Mouse (Mus musculus) kidney, adult 9 months (tissue): ENCODE data around the gene Krtap3-2.
"Not testable (repeated sequence)": the region's sequence is repeated elsewhere in the genome, so short reads cannot be mapped to it uniquely, and the experiment has no call there.

Source experiments
- DNase-seq: peaks from one replicate; pipeline ENCODE4 v3.0.0; 2022

Gene Krtap3-2

DNA sequence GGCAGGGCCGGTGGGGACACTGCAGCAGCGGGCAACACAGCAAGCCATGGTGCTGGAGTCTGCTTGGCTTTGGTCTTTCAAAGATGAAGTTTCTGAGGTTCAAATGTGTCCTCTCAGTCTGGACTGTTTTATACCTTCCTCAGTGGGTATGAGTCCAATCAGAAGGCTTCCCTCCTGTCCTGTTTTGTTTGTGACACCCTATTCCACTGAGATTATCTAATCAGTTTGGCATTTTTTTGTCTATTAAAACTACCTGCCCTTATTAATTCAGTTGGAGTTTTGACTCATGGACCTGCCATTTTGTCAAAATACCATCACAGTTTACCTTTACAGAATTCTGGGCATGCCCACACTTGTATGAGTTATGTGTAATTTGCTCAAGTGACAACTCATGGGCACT is at the start of gene Krtap3-2:
TSS of gene Krtap3-2 (minus strand) at position 101 of the 400 bp plus-strand sequence.
- no peak for DNase-seq

DNA sequence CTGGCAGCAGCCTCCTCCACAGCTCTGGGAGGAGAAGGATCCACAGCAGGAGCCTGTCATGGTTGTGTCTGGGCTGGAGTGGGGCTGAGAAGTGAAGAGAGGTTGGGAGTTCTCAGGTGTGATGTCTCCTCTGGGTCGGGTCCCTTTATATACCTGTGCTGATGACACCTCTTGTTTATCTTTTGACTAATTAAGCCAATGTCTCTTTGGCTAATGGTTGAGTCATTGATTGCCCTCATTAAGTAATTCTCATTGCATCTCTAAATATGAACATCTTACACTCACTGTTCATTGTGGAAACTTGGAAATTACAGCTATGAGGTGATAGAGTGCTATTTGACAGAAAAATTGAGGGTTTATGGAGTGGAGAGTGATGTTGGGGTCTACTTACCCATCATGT is 46.6 kb upstream of the Krtap3-2 start, which contains the start of gene Gm11938:
TSS of gene Gm11938 (minus strand) at position 101 of the 400 bp plus-strand sequence.
- DNase-seq: not testable (repeated sequence)

DNA sequence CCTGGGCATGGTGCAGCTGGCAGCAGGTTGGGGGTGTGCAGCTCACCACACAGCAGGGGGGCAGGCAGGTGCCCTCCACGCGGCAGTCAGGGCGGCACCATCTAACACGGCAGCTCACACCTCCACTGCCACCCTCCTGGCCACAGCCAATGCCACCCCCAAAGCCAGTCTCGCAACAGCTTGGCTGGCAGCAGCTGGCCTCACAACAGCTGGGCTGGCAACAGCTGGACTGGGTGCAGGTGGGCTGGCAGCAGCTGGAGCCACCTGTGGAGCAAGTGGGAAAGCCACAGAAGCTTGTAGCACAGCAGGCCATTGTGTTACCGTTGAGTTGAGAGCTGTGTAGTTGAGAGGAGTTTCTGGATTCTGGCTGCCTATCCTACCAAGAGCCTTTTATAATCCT is 41.1 kb upstream of the Krtap3-2 start, which contains the start of gene Krtap9-3:
TSS of gene Krtap9-3 (minus strand) at position 364 of the 400 bp plus-strand sequence.
- DNase-seq: not testable (repeated sequence)

DNA sequence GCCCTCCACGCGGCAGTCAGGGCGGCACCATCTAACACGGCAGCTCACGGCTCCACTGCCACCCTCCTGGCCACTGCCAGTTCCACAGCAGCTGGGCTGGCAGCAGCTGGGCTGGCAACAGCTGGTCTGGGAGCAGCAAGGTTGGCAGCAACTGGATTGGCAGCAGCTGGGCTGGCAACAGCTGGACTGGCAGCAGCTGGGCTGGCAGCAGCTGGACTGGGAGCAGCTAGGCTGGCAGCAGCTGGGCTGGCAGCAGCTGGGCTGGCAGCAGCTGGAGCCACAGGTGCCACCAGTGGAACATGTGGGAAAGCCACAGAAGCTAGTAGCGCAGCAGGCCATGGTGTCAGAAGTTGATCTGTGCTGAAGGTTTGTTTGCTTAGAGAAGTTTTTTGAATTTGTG is 34.3 kb upstream of the Krtap3-2 start, which contains the start of gene Krtap1-3:
TSS of gene Krtap1-3 (minus strand) at position 359 of the 400 bp plus-strand sequence.
- DNase-seq: no peak

DNA sequence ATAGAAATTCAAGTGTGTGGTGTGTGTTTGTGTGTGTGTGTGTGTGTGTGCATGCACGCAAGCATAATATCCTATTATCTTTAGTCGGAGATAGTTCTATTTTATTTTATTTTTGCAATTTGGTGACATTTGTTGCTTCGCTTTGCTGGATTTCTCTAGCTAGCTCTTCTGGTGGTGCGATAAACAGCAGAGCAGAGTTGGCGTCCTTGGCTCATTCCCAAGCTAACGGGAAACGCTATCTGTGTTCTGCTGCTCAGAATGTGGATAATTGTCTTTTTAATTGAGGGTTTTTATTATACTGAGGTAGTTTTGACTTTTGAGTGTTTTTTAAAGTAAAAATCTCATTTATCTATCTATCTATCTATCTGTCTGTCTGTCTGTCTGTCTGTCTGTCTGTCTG is 28.4 kb upstream of the Krtap3-2 start:
- no peak for DNase-seq

DNA sequence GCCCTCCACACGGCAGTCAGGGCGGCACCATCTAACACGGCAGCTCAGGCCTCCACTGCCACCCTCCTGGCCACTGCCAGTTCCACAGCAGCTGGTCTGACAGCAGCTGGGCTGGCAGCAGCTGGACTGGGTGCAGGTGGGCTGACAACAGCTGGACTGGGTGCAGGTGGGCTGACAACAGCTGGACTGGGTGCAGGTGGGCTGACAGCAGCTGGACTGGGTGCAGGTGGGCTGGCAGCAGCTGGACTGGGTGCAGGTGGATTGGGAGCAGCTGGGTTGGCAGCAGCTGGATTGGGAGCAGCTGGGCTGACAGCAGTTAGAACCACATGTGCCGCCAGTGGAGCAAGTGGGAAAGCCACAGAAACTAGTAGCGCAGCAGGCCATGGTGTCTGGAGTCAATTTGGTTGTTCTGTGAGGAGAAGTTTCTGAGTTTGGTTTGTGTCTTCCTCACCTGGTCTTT is 26.6 kb upstream of the Krtap3-2 start, which contains the start of gene Krtap1-4:
TSS of gene Krtap1-4 (minus strand) at position 410 of the 460 bp plus-strand sequence.
- no peak for DNase-seq

DNA sequence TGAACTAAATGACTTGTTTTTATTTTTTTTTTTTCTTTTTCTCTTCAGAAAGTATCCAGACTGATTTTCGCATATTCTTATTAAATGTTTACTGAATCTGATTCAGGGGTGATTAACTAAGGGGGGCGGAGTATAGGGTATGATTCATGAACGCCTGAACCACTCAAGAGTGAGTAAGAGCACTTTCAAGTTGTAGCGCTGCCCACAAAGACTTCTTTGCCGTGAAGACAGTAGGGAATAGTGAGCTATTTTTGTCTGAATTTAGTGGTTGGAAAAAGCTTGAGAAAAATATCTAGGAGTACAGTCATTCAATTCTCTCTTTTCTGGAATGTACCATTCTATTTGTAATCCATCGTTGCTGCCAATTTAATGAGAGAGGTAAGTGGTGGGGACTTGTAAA is 24.9 kb upstream of the Krtap3-2 start:
- no peak for DNase-seq

DNA sequence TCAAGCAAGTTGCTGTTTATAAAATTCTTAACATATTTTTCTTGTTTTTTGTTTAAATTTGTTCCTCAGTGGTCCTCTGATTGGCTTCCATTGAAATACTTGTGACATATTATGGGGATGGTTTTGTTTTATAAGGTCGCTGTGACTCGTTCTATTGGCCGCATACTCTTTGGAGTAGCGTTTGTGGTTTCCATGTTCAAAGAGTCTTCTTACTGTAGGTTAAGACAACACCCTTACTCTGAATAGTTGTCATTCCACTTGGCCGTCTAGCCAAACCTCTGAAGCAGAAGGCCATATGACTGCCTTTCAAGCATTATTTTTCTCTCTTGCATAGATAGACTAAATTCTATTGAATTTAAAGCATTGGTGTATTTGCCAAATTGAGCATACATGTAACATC is 24.4 kb upstream of the Krtap3-2 start:
- no peak for DNase-seq

DNA sequence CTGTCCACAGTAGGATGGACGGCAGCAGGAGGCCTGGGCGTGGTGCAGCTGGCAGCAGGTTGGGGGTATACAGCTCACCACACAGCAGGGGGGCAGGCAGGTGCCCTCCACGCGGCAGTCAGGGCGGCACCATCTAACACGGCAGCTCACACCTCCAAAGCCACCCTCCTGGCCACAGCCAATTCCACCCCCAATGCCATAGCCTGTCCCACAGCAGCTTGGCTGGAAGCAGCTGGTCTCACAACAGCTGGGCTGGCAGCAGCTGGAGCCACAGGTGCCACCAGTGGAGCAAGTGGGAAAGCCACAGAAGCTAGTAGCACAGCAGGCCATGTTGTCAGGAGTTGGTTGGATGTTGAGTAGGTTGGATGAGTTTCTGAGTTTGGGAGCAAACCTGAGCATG is 24.0 kb upstream of the Krtap3-2 start, which contains the start of gene Krtap1-5:
TSS of gene Krtap1-5 (minus strand) at position 381 of the 400 bp plus-strand sequence.
- no peak for DNase-seq

DNA sequence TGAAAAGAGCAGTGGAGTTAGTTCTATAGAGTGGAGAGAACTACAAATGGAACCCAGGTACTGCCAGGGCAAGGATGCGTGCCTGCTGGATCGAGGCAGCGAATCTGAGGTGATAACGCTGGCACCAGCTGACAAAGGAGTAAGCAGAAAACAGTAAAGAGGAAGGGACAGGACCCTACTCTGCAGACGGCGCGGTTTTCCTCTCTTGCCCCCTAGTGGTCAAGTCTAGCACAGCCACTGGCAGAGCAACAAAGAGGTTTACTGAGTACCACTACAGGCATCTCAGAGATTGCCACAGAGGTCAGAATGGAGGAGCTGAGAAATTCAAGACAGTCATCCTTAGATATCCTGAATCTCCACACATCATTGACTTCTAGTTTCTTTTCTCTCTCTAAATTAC is 17.5 kb upstream of the Krtap3-2 start:
- DNase-seq: peak; percentile 61

DNA sequence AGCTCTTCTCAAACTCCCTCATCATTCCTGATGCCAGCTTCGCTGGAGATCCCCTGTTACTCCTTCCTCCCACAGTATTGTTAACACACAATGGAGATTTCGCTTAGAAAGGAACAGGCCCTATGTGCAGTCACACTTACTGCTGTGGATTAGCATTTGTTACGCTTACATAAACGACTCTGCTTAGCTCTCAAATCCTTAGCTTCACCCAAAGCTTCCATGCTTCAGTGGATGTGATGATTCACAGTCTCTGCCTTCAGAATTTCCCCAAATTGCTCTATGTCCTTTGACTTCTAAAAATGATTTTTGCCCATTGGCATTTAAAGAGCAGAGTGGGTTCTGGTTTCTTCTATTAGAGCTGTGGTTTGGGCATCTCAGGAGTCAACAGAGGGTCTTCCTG is 16.5 kb upstream of the Krtap3-2 start:
- no peak for DNase-seq

DNA sequence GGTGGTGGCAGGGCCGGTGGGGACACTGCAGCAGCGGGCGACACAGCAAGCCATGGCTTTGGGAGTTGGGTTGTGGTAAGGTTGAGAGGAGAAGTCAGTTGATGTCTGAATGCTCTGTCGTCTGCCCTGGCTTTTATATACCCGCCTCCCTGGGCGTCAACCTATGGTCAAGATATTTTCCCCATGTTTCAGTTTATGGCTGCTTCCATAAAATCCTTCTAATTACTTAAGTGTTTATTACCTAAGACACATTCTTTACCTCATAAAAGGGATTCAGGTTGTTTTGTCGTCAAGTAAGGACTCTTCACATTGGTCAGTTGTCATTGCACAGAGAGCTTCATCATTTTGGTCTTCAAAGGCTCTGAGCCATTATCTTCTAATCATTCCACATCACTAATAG is 9.9 kb upstream of the Krtap3-2 start, which contains the start of gene Krtap3-1:
TSS of gene Krtap3-1 (minus strand) at position 101 of the 400 bp plus-strand sequence.
- DNase-seq: no peak

DNA sequence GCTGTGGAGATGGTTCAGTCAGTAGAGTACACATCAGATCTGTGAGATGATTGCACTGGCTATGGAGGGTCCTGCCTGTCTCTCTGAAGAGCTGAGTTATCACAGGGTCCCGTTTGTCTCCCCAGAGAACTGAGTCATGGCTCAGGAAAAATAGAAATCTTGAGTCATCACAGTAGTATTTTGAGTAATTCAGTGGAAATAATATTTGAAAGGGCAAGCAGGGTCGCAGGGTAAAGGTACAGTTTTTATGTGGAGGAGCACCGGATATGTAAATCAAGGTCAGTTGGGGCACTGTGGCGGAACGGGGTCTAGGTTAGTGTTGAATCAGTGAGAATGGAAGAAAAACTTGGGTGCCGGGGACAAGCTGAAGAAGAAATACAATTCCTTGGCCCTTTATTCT is 5.9 kb upstream of the Krtap3-2 start:
- DNase-seq: no peak

DNA sequence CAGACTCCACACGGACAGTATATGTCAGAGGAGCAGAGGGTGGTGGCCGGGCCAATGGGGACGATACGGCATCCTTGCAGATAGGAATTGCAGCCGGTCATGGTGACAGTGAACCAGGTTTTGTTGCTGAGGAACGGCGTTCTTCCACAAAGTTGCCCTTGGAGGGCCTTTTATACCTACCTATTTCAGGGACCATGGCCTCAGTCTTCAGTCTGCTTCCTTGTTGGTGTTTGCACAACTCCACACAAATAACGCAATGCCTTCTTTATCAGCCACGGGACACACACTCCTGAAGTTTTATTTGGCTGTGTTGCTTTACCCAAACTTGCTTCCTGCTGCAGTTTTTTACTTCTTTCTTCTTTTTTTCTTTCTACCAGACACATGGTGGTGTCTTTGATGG is 2.7 kb upstream of the Krtap3-2 start, which contains the start of gene Gm11939:
TSS of gene Gm11939 (minus strand) at position 101 of the 400 bp plus-strand sequence.
- DNase-seq: no peak

DNA sequence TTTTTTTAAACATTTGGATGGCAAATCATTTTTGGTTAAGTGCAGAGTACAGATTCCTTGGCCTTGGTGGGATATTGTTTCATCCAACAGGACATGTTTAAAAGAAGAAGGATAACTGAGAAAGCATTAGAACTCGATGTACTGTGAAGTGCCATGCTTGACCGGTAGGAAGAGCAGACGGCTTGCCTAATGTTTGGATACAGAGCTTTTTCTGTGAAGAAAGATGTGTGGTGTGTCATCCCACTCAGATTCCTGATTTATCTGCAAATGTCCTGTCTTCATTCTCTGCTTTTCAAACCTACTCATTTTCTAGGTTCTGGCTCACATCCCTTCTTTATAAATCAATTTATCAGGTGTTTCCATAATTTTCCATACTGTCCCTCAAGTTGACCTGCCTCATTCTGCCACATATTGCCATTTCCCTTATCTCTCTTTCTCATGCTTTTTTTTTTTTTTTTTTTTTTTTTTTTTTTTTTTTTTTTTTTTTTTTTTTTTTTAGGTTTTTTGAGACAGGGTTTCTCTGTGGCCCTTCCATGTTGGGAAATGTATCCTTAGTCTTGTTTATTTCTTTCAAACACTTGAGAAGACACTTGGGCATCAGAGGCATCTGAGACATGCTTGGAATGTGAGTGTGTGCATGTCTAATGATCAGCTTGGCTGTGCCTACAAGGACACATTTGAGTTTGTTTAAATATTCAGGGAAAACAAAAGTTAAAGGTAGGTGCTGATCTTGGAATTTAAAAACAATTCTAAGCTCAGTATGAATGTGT is 1.5 kb upstream of the Krtap3-2 start:
- peak; percentile 6 for DNase-seq

DNA sequence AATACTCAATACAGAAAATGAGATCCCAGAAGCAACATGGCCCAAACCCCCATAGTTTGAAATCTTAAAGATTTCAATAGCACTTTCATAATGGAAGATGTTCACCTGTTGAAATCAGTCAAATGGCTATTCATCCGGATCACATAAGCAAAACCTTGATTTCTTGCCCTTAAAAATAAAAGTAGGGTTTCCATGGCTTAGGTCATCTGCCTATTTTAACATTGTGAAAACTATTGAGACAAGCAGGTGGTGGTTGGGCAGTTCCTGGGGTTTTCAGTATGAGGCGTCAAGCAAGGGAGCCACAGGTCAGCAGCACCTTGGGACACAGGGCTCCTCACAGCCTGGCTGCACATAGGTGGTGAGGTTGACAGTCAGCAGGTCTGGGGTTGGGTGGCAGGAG is 458 bp downstream of the Krtap3-2 start:
- DNase-seq: no peak

DNA sequence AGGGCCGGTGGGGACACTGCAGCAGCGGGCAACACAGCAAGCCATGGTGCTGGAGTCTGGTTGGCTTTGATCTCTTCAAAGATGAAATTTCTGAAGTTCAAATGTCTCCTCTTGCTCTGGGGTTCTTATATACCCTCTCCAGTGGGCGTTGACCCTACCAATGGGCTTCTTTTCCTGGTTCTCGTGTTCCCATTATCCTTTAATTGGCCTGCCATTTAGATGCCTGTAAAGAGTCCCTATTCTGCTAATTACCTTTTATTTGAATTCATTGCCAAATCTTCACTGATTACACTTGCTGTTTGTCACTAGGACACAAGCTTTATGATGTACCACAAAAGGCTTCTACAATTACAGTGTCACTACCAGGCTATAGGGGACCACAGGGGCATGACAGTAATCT is 5.9 kb downstream of the Krtap3-2 start, which contains the start of gene Krtap3-3:
TSS of gene Krtap3-3 (minus strand) at position 101 of the 400 bp plus-strand sequence.
- no peak for DNase-seq

DNA sequence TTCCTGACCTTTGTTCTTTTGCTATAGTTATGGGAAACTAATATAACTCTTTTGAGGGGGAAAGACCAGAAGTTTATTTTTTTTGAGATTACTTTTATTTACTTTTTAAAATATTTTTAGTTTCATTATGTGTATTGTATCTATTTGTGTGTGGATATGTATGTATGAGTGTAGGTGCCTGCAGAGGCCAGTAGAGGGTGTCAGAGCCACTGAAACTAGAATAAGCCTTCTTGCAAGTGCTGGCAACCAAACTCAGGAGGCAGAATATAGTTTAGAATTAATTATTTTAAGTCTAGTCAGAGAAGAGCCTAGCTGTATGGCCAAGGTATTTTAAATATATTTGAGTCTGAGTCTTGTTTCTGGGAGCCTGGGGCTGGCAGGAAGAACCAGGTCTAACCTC is 8.8 kb downstream of the Krtap3-2 start:
- DNase-seq: no peak

DNA sequence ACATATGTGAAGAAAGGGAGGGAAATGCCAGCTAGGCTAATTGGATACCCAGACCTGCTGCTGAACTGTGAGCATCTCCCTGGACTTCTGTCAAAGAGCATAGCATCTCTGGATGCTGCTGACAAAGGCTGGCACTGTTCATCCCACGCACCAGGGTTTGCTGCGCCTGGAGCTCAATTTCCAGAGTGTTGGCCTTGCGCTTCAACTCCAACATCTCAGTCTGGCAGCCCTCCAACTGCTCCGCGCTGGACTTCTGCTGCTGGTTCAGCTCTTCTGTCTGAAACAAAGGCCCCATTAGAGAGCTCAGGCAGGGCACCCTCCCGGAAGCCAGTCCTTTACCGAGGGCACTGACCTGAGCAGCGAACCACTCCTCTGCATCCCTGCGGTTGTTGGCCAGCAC is 16.9 kb downstream of the Krtap3-2 start:
- peak; percentile 12 for DNase-seq

DNA sequence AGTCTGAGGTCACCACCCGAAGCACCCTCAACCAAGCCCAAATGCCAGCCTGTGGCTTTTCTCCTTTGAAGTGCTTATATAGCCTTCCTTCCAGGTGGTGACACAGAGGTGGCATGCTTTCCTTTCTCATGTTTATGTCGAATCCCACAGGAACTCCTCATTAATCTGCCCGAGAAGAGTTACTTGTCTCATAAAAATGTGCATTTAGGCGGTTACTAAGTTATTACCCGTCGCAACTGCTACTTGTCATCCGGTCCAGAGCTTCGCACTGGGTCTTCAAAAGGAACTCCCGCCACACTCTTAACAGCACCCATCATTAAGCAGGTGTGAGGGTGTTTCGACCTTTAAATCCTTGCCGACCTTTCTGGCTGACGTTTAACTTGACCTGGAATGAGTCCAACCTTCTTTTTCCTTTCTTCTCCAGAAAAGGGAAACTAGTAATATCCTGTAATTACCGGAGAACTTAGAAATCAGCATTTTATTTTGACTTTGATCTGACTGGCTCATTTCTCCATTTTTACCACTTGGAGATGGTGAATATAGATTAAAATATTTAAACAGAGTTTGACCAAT is 35.3 kb downstream of the Krtap3-2 start, which contains the start of gene Krt39:
TSS of gene Krt39 (minus strand) at position 51 of the 573 bp plus-strand sequence.
- DNase-seq: peak; percentile 60

DNA sequence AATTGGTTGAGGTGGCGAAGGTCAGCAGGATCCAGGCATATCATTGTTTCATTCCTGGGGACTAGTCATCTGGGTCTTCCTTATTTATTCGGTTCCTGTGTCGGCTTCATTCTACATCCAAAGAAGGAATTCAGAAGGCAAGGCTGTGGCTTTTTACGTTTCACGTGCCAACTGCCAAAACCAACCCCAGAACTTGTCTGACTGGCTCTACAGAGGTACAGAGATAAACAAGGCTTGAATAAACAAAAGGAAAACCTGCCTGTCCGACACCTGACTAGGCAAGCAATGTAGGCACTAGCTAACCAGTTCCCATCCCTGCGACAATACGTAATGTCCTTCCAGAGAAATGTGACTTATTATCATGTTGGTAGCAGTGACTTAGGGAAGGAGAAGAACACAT is 42.6 kb downstream of the Krtap3-2 start:
- DNase-seq: peak; percentile 9
